28 mouse cellular contexts compared by ENCODE assay signal in the genomic region with DNA sequence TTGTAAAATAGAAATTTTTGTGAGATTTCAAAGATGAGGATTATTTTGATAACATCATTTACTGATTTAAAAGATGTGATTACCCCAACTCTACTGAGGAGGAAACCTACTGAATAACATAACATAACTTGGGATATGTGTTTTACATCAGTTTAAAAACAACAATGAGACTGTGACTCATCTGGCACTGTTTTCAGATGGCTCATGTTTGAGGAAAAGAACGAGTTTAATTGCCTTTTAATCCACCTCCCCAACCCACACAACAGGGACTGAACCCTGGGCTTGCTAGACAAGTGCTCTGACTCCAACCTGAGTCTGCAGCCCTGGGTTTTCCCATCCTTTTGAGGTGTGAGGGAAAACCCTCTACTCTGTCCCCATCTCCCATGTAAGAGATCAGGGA. TPM values are rescaled to one million over a fixed set of nuclear protein-coding genes. Genes with fewer than 3 reads are reported as not detected.
A peak's percentile ranks its signal among the peaks of the same experiment; 100 is the strongest.
DNase-seq lines count a peak whose midpoint lies in the region; ATAC-seq and TF ChIP-seq lines count a peak whose summit lies in the region.
"Had no signal": no experiment of that assay in that cellular context is flagged by ENCODE, and none has a peak within 500 bp of the region (broad histone marks: within the 10 kb centered on the region; RNA-seq: fewer than 3 reads in every experiment).

No protein-coding gene starts in this region.

- H3K9me3 ChIP-seq in midbrain, embryonic 11.5 days (ENCODE audit: control insufficient read depth, low read length), result no peaks in the 10 kb centered on the region
- H3K9me3 ChIP-seq in midbrain, embryonic 16.5 days (replicated peaks; ENCODE audit: control insufficient read depth, low read length, poor library complexity, severe bottlenecking), result peaks cover 3% of the 10 kb centered on the region; the same call in 1 of the 2 replicates
- no peaks in the 10 kb centered on the region for H3K9me3 ChIP-seq in hindbrain, embryonic 13.5 days
- H3K9me3 ChIP-seq: embryonic facial prominence, embryonic 12.5 days; embryonic facial prominence, embryonic 15.5 days; forebrain, embryonic 10.5 days; forebrain, embryonic 13.5 days; hindbrain, embryonic 10.5 days had no signal

- 33% methylated on average over 1 of the region's 1 CpGs for WGBS in midbrain, embryonic 11.5 days
- WGBS in midbrain, embryonic 16.5 days, result 39% methylated on average over 1 of the region's 1 CpGs
- WGBS in olfactory bulb, adult 2 months, result 5% methylated on average over 1 of the region's 1 CpGs
- WGBS in hindbrain, embryonic 13.5 days, result 59% methylated on average over 1 of the region's 1 CpGs

- H3K9ac ChIP-seq in midbrain, embryonic 11.5 days (ENCODE audit: low read length), result no peak overlapping the region
- no peak overlapping the region for H3K9ac ChIP-seq in midbrain, embryonic 16.5 days (ENCODE audit: low read depth, low read length)
- no peak overlapping the region for H3K9ac ChIP-seq in hindbrain, embryonic 13.5 days
- H3K9ac ChIP-seq: embryonic facial prominence, embryonic 12.5 days; embryonic facial prominence, embryonic 15.5 days; forebrain, embryonic 13.5 days; hindbrain, embryonic 14.5 days had no signal

- peak; percentile 41 for DNase-seq in midbrain, embryonic 11.5 days (ENCODE audit: low spot score, missing footprints)
- peak; percentile 70 for DNase-seq in NIH3T3 (ENCODE audit: low read depth)
- peak; percentile 18 for DNase-seq in fat pad, adult 2 months (ENCODE audit: extremely low read depth, low read depth, low spot score)
- no peak for DNase-seq in frontal cortex, postnatal 25 days (ENCODE audit: low spot score in 2 of 2)
- DNase-seq: adrenal gland, adult 8-10 months; adrenal gland, postnatal 25 days; cerebellum, adult 2 months; cerebellum, adult 9-11 months; cerebellum, postnatal 25 days; gastrocnemius, adult 2 months; gastrocnemius, postnatal 14 days; heart, adult 18-20 months had no signal

- H3K36me3 ChIP-seq in midbrain, embryonic 11.5 days (ENCODE audit: control insufficient read depth, insufficient read depth, low read length), result no peaks in the 10 kb centered on the region
- no peaks in the 10 kb centered on the region for H3K36me3 ChIP-seq in midbrain, embryonic 16.5 days (ENCODE audit: control insufficient read depth, insufficient read depth, low read length)
- H3K36me3 ChIP-seq in hindbrain, embryonic 13.5 days, result no peaks in the 10 kb centered on the region
- H3K36me3 ChIP-seq: embryonic facial prominence, embryonic 12.5 days; embryonic facial prominence, embryonic 15.5 days; forebrain, embryonic 10.5 days; hindbrain, embryonic 10.5 days had no signal

- no peaks in the 10 kb centered on the region for H3K27me3 ChIP-seq in midbrain, embryonic 11.5 days (ENCODE audit: control insufficient read depth, insufficient read depth, low read length)
- no peaks in the 10 kb centered on the region for H3K27me3 ChIP-seq in midbrain, embryonic 16.5 days (ENCODE audit: control insufficient read depth, insufficient read depth, low read depth, low read length)
- no peaks in the 10 kb centered on the region for H3K27me3 ChIP-seq in hindbrain, embryonic 13.5 days
- H3K27me3 ChIP-seq: embryonic facial prominence, embryonic 12.5 days; embryonic facial prominence, embryonic 15.5 days; forebrain, embryonic 13.5 days had no signal

- H3K4me1 ChIP-seq in midbrain, embryonic 11.5 days (ENCODE audit: control insufficient read depth, insufficient read depth, low read length), result no peaks in the 10 kb centered on the region
- H3K4me1 ChIP-seq in midbrain, embryonic 16.5 days (ENCODE audit: control insufficient read depth, insufficient read depth, low read length), result peaks cover 8% of the 10 kb centered on the region
- H3K4me1 ChIP-seq in olfactory bulb, adult 2 months (ENCODE audit: control insufficient read depth, insufficient read depth, low read length), result peaks cover 6% of the 10 kb centered on the region
- peaks cover 17% of the 10 kb centered on the region for H3K4me1 ChIP-seq in hindbrain, embryonic 13.5 days (replicated peaks)

- TF ChIP-seq CTCF in olfactory bulb, adult 2 months (IDR thresholded peaks at IDR 0.05; ENCODE audit: insufficient read depth, low read depth, low read length), result no peak

- H3K27ac ChIP-seq in midbrain, embryonic 11.5 days (ENCODE audit: low read depth, low read length), result no peak overlapping the region
- H3K27ac ChIP-seq in midbrain, embryonic 16.5 days (ENCODE audit: low read length), result no peak overlapping the region
- peak overlapping the region; percentile 45; the same call in 1 of the 2 replicates for H3K27ac ChIP-seq in olfactory bulb, adult 2 months (ENCODE audit: insufficient read depth, low read depth, low read length)
- no peak overlapping the region for H3K27ac ChIP-seq in hindbrain, embryonic 13.5 days
- H3K27ac ChIP-seq: embryonic facial prominence, embryonic 12.5 days; embryonic facial prominence, embryonic 15.5 days; forebrain, embryonic 10.5 days; forebrain, embryonic 13.5 days; gastrocnemius, adult 2 months; hindbrain, embryonic 10.5 days; hindbrain, embryonic 14.5 days; hindbrain, postnatal 0 days had no signal

- H3K4me2 ChIP-seq in midbrain, embryonic 11.5 days, result no peak overlapping the region
- no peak overlapping the region for H3K4me2 ChIP-seq in midbrain, embryonic 16.5 days (ENCODE audit: low read length)
- no peak overlapping the region for H3K4me2 ChIP-seq in hindbrain, embryonic 13.5 days
- H3K4me2 ChIP-seq: embryonic facial prominence, embryonic 12.5 days; embryonic facial prominence, embryonic 15.5 days; forebrain, embryonic 13.5 days; hindbrain, embryonic 14.5 days had no signal

- no peak for TF ChIP-seq POLR2A in olfactory bulb, adult 2 months (IDR thresholded peaks at IDR 0.05; ENCODE audit: insufficient read depth, low read depth, low read length)

- ATAC-seq in midbrain, embryonic 11.5 days (ENCODE audit: low FRiP score), result no peak
- no peak for ATAC-seq in midbrain, embryonic 16.5 days
- ATAC-seq in hindbrain, embryonic 13.5 days (ENCODE audit: low FRiP score), result no peak
- ATAC-seq: activated CD4-positive, CD25-positive, alpha-beta regulatory T cell, adult 4 months; CD4-positive, CD25-positive, alpha-beta regulatory T cell, adult 4 months; forebrain, embryonic 13.5 days; forebrain, embryonic 16.5 days; hindbrain, postnatal 0 days; inflammation-experienced regulatory T-cells, adult 6 months; intestine, embryonic 16.5 days had no signal

- H3K4me3 ChIP-seq in midbrain, embryonic 11.5 days (ENCODE audit: low read depth, low read length), result no peak overlapping the region
- no peak overlapping the region for H3K4me3 ChIP-seq in midbrain, embryonic 16.5 days (ENCODE audit: low read depth, low read length)
- H3K4me3 ChIP-seq in olfactory bulb, adult 2 months (ENCODE audit: insufficient read depth, low read depth, low read length), result no peak overlapping the region
- no peak overlapping the region for H3K4me3 ChIP-seq in hindbrain, embryonic 13.5 days
- H3K4me3 ChIP-seq: embryonic facial prominence, embryonic 12.5 days; embryonic facial prominence, embryonic 15.5 days; erythroblast, embryonic 14.5 days; forebrain, embryonic 10.5 days; forebrain, embryonic 13.5 days; gastrocnemius, adult 2 months; hindbrain, embryonic 10.5 days had no signal

RNA-seq across cellular contexts. Expression of a gene that starts 31.5 kb away (rescaled TPM):
- 4.3 and 5.2 TPM in 2 replicates for polyA plus RNA-seq in midbrain, embryonic 11.5 days (2014; fragmentation: Nextera tagmentation; extraction: Ambion mirVana)
- polyA plus RNA-seq in midbrain, embryonic 16.5 days (2015; fragmentation: Nextera tagmentation; extraction: Ambion mirVana), result 18.0 and 24.3 TPM in 2 replicates
- polyA plus RNA-seq in olfactory bulb, adult 2 months (2012; ENCODE audit: insufficient read depth, insufficient read length, low replicate concordance, missing spikeins), result not detected in 2 replicates
- polyA plus RNA-seq in hindbrain, embryonic 13.5 days (2015; fragmentation: Nextera tagmentation; extraction: Ambion mirVana), result 9.1 and 11.1 TPM in 2 replicates

RNA-seq across cellular contexts. Expression of a gene that starts 42.3 kb away (rescaled TPM):
- 4.3 and 5.1 TPM in 2 replicates for polyA plus RNA-seq in midbrain, embryonic 11.5 days (2014; fragmentation: Nextera tagmentation; extraction: Ambion mirVana)
- 6.0 and 6.6 TPM in 2 replicates for polyA plus RNA-seq in midbrain, embryonic 16.5 days (2015; fragmentation: Nextera tagmentation; extraction: Ambion mirVana)
- not detected in 2 replicates for polyA plus RNA-seq in olfactory bulb, adult 2 months (2012; ENCODE audit: insufficient read depth, insufficient read length, low replicate concordance, missing spikeins)
- 11.3 and 12.5 TPM in 2 replicates for polyA plus RNA-seq in hindbrain, embryonic 13.5 days (2015; fragmentation: Nextera tagmentation; extraction: Ambion mirVana)
- polyA plus RNA-seq: activated CD4-positive, CD25-positive, alpha-beta regulatory T cell, adult 4 months; CD4-positive, CD25-positive, alpha-beta regulatory T cell, adult 4 months; inflammation-experienced regulatory T-cells, adult 6 months had no signal

Comparison
In these comparisons a context has a peak if more than half of its experiments do, and no peak if none do; other contexts are left out.
1. DNase-seq: peak in midbrain, embryonic 11.5 days (single experiment), NIH3T3 (single experiment) and fat pad, adult 2 months (single experiment); none in frontal cortex, postnatal 25 days (0 of 2).